Mouse (Mus musculus): Measurements from ENCODE around the gene Fyb. TPM values are rescaled to one million over a fixed set of nuclear protein-coding genes. Genes with fewer than 3 reads are reported as not detected.

Gene Fyb
- total RNA-seq, 1 experiment, result not detected

DNA sequence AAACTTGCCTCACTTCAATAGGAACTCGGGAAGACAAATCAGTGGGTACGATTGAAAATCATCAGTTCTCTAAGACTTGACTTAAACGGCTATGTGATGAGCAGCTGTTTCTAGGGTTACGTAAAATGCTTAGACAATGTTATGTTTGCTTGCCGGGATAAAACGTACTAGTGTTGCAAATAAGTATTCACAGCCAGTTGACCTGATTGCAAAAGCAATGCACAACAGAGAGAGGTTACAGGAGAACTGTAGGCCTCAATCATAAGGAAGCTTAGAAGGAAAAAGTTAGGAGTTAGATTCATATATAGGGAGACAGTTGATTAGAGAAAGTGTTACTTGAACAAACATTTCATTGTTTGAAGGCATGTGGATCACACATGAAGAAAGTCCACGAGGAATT lies 187.7 kb downstream of the Fyb start:
- no peak for TF ChIP-seq CHD2 (IDR thresholded peaks at IDR 0.05; ENCODE audit: low read depth, low read length)
- no peak for TF ChIP-seq ZNF384 (IDR thresholded peaks at IDR 0.05; ENCODE audit: low read depth, low read length)
- no peak for TF ChIP-seq HCFC1 (IDR thresholded peaks at IDR 0.05; ENCODE audit: borderline replicate concordance, insufficient read depth, low read length)
- TF ChIP-seq MAFK (IDR thresholded peaks at IDR 0.05; ENCODE audit: insufficient read depth, low read depth, low read length), result no peak
- no peak for TF ChIP-seq ZC3H11A (IDR thresholded peaks at IDR 0.05; ENCODE audit: borderline replicate concordance, low read depth, low read length)
- in situ Hi-C loops (cut with MboI; ENCODE audit: low sequenced_read_pairs in 2 of 2, unreplicated experiment in 2 of 2), result no loop called here

GRCm38 (mm10) chr15:6711226-6711625 lies 188.6 kb downstream of the Fyb start:
- in situ Hi-C loops (cut with MboI; ENCODE audit: low sequenced_read_pairs in 2 of 2, unreplicated experiment in 2 of 2), result no loop called here
- H3K9me3 ChIP-seq (ENCODE audit: control insufficient read depth, insufficient read depth, low read depth, low read length), result no peaks in the 10 kb centered on the region
- no peak overlapping the region for H3K27ac ChIP-seq (ENCODE audit: insufficient read depth, low read depth, low read length, poor library complexity, severe bottlenecking)
- H3K36me3 ChIP-seq (ENCODE audit: control insufficient read depth, insufficient read depth, low read length, poor library complexity, severe bottlenecking), result no peaks in the 10 kb centered on the region
- TF ChIP-seq HCFC1 (IDR thresholded peaks at IDR 0.05; ENCODE audit: borderline replicate concordance, insufficient read depth, low read length) (no peak), MAFK (IDR thresholded peaks at IDR 0.05; ENCODE audit: insufficient read depth, low read depth, low read length) (no peak), ZC3H11A (IDR thresholded peaks at IDR 0.05; ENCODE audit: borderline replicate concordance, low read depth, low read length) (no peak), CHD2 (IDR thresholded peaks at IDR 0.05; ENCODE audit: low read depth, low read length) (no peak), ZNF384 (IDR thresholded peaks at IDR 0.05; ENCODE audit: low read depth, low read length) (no peak)
- peaks cover 3 to 5% of the 10 kb centered on the region in 2 experiments; a peak in 2 of 4 replicates for H3K4me1 ChIP-seq (ENCODE audit: control insufficient read depth in 2 of 2, insufficient read depth in 2 of 2, low read length in 2 of 2, poor library complexity in 1 of 2)
- no peak overlapping the region for H3K9ac ChIP-seq (ENCODE audit: insufficient read depth, low read depth, low read length, poor library complexity, severe bottlenecking)
- H3K4me3 ChIP-seq (ENCODE audit: insufficient read depth in 1 of 2, low read depth in 1 of 2, low read length in 2 of 2, poor library complexity in 1 of 2, severe bottlenecking in 1 of 2), result no peak overlapping the region
- no peak for DNase-seq (ENCODE audit: low read depth, low spot score)

More for the DNA sequence above, 187.7 kb downstream of the Fyb start:
- Histone ChIP-seq H3K4me3 (ENCODE audit: insufficient read depth in 1 of 2, low read depth in 1 of 2, low read length in 2 of 2, poor library complexity in 1 of 2, severe bottlenecking in 1 of 2) (no peak overlapping the region), H3K9me3 (ENCODE audit: control insufficient read depth, insufficient read depth, low read depth, low read length) (no peaks in the 10 kb centered on the region), H3K9ac (ENCODE audit: insufficient read depth, low read depth, low read length, poor library complexity, severe bottlenecking) (no peak overlapping the region), H3K36me3 (ENCODE audit: control insufficient read depth, insufficient read depth, low read length, poor library complexity, severe bottlenecking) (no peaks in the 10 kb centered on the region), H3K4me1 (ENCODE audit: control insufficient read depth in 2 of 2, insufficient read depth in 2 of 2, low read length in 2 of 2, poor library complexity in 1 of 2) (peaks cover 3 to 5% of the 10 kb centered on the region in 2 experiments; a peak in 2 of 4 replicates), H3K27ac (ENCODE audit: insufficient read depth, low read depth, low read length, poor library complexity, severe bottlenecking) (no peak overlapping the region)
- DNase-seq (ENCODE audit: low read depth, low spot score), result no peak

Other genes with a start within 250 kb of the Fyb start
- 2.3 and 11.5 TPM in 2 replicates for gene Dab2, start 223.1 kb upstream of the Fyb start, total RNA-seq (2012; rRNA removed)
- not detected in 2 replicates for gene C9, start 77.5 kb upstream of the Fyb start, total RNA-seq (2012; rRNA removed)
- 29.5 and 32.7 TPM in 2 replicates for gene Rictor, start 185.5 kb downstream of the Fyb start, total RNA-seq (2012; rRNA removed)